Mouse (Mus musculus) brain, embryonic 14.5 days (tissue): ENCODE results near the gene Lmbr1l.

Source experiments
- CTCF ChIP-seq: fragments of 200-500 bp; IDR thresholded peaks from 2 replicates; pipeline ENCODE4 v1.5.1; 2012; ENCODE audit warnings: inconsistent platforms, mild to moderate bottlenecking, moderate library complexity, borderline replicate concordance; ENCODE audit not compliant: insufficient read depth, insufficient read length; ENCODE audit errors: extremely low read depth
- POLR2A ChIP-seq: fragments of 200-500 bp; IDR thresholded peaks from 2 replicates; pipeline ENCODE4 v1.6.1; 2012; ENCODE audit warnings: mild to moderate bottlenecking, inconsistent platforms, borderline replicate concordance; ENCODE audit not compliant: poor library complexity, insufficient read depth, insufficient read length, severe bottlenecking; ENCODE audit errors: extremely low read depth

GRCm38 (mm10) chr15:98864951-98865350 is 53.1 kb downstream of the Lmbr1l start:
- TF ChIP-seq CTCF (no peak), POLR2A (no peak)
